Mouse (Mus musculus): Measurements from ENCODE around the gene Plcl2.
"Not testable (repeated sequence)": the region's sequence is repeated elsewhere in the genome, so short reads cannot be mapped to it uniquely, and the experiment has no call there.

Gene Plcl2

DNA sequence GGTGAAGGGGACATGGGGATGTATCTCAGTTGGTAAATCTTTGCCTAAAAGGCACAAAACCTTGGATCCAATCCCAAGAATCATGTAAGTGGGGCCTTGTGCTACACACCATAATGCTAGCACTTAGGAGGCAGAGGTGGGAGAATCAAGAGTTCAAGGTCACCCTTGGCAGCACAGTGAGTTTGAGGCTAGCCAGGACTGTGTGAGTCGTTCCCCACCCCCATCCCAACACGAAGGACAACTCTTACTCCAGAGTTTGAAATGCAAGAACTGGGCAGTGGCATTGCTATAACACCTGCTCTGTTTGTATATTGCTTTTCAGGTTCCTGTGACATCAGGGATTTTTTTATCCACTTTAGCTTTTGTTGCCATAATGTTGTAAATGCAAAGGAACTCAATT lies 28.6 kb downstream of the Plcl2 start:
- no peak for DNase-seq

DNA sequence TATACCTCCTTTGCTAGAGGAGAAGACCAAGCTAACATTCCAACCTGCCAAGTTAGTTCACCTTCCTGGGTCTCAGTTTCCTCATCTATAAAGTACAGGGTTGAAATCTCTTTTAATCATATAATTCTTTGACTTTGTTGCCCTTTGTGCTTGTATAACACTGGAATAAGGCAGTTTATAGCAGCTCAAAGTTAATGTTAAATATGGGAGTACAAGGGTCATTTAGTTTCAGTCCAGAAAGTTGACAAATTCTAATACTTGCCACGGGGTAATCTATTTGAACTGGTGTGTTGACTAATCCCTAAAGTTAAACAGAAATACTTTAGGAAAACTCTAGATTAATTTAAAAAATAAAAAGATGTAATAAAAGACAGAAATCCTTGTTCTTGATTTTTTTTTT lies 35.7 kb downstream of the Plcl2 start:
- DNase-seq, result no peak

DNA sequence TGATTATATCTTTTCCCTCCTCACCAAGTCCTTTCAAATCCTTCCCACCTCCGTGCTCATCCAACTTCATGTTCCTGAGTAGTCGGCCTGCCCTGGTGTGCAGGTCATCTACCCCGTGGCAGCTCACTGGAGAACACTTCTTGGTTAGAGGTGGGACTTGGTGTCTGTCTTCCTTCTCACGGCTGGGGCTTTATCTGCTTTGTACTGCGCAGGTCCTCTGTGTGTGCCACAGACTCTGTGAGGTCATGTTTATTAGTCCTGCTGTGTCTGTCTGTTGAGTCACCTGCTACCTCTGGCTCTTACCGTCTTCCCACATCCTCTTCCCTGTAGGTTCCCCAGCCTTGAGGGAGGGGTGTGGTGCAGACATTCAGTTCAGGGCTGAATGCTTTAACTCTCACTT lies 36.1 kb downstream of the Plcl2 start:
- DNase-seq, result no peak

DNA sequence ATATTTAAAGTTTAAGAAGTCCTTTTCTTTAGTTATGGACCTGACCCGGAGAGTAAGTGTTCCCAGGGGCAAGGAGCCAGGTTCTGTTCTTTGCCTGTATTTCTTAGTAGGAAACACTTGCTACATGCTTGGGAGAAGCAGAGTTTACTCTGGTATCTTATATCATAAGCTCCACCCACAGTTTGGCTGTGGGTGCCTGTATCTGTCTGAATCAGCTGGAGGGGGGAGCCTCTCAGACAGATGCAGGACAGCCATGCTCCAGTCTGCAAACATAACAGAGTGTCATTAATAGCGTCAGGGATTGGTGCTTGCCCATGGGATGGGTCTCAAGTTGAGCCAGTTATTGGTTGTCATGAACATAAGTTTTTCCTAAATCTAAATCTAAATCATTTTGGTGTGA lies 42.9 kb downstream of the Plcl2 start:
- DNase-seq, result no peak

DNA sequence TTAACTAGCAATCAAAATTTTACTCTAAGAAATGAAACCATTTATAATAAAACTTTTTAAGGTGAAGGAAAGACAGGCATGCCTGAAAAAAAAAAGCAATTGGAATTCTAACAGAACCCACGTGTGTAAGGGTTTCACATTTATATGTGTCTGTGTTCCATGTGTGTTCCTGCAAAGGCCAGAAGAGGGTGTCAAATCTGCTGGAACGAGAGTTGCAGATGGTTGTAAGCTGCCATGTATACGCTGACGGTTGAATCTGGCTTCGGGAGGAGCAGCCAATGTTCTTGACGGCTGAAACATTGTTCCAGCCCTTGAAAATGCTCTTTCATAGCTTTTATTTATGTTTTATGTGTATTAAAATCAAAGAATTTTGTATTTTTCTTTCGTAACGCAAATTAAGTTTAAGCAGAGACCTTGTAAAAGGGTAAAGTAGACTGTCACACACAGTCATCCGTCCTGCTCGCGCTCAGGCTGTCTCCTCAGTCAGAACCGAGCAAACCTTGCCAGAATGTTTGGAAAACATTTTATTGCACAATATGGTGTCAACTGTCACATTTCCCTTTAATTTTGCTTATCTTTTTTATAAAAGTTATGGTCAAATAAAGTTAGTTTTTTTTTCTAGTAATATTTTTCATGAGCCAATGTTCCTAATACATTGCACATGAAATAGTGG lies 48.5 kb downstream of the Plcl2 start:
- DNase-seq, result no peak

DNA sequence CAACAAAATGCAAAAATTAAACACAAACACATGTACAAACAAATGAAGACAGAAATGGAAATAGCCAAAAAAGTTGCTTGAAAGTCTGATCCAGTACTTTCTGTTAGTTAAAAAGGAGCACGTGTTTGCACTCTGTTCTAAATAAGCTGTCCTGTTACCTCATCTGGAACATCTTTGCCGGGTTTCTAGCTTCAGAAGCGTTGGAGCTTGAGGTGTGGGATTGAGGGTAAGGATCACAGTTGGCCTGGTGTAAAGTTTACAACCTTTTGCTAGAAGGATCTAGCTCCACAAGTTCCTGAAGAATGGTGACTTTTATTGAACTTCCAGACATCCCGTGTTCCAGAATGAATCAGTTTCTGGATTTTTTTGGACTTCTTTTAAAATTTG lies 49.0 kb downstream of the Plcl2 start:
- DNase-seq, result no peak

DNA sequence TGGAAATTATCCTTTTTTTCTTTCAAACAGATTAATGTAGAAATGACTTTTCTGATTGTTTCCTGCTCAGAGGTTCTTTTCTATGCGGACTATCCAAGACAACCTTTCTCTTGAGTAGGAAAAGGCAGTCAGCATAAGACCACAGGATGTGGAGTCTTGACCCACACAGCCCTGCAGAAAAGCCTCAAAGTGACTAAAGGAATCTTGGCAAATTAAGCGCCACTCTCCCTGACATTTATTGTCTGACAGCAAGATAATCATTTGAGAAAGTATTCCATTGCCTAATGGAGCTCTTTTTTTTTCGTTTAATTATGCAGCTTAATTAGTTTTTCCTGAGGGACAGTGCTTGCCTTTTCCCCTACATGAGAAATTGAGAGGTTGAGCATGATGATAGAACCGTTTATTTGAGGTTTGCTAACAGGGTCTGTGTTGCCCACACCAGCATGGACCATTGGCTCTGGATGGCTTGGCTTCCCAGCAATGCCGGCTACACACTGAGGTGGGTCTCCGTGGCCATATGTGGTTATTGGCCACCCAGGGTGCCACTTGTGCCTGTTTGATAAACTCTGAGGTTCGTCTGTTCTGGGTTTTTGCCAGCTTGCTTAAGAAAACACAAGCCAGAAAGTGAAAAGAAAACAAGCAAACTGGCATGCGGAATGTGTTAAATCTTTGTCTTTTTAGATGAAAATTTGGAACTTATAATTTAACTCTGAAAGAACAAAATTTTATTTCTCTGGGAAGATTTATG lies 56.3 kb downstream of the Plcl2 start:
- no peak for DNase-seq

DNA sequence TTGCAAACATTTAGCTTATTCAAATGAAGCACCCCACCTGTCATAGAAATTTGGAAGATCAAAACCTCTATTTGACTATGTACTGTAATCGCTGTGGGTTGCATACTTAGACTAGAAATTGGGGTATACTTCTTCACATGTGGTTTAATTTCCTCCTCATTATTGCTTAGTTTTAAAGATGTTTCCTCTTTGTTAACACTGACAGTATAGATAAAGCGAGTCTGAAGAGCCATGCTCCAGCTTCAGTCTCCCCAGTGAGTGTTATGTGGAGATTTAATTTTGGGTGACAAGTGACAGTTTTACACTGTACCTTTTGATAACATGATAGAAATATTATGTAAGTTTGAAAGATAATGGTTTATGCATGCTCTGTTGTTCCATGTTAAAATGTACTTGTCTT lies 59.6 kb downstream of the Plcl2 start:
- no peak for DNase-seq

DNA sequence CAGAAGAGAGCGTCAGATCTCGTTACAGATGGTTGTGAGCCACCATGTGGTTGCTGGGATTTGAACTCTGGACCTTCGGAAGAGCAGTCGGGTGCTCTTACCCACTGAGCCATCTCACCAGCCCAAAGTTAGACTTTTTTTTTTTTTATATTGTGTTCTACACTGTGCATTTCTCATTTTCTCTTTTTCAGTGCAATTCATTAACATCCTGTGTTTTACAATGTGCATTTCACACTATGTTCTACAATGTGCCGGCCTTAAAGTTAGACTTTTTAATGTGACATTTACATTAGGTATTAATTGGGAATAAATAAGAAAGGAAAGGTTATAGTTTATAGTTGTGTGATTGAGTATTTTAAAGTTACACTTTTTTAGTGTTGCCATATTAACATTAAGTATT lies 61.0 kb downstream of the Plcl2 start:
- not testable (repeated sequence) for DNase-seq

DNA sequence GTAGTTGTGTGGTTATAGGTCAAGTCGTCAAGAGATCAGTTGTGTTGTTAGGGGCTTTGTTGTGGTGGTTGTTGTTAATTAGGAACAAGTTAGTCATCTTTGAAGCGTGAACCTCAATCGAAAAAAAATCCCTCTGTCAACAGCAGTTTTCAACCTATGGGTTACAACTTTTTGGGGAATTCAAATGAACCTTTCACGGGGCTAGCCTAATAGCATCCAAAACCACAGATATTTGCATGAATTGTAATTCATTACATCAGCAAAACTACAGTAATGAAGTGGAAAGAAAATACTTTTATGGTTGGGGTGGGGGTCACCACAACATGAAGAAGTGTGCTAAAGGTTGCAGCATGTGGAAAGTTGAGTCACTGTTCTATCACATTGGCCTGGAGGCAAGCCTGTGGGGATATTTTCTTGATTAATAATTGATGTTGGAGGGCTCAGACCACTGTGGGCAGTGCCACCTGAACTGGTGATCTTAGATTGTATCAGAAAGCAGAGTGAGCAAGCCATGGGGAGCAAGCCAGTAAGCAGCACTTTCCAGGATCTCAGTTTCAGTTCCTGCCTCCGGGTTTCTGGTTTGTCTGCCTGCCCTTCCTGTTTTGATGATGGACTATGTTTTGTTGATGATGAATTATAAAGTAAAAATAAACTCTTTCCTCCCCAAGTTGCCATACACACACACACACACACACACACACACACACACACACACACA lies 61.6 kb downstream of the Plcl2 start:
- no peak for DNase-seq

DNA sequence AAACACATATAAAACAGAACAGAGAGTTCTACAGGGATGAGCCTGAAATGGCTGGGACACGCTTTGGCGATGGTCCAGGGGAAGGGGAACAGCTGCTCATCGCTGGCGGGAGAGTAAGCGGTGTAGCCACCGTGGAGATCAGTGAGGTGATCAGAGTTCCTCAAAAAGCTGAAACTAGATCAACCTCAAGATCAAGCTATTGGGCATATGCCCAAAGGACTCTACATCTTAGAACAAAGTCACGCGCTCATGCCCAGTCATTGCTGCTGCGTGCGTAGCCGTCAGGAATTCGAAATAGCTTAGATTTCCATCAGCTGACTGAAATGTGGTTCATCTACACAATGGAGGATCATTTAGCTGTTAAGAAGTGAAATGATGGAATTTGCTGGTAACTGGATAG lies 65.0 kb downstream of the Plcl2 start:
- DNase-seq, result no peak

DNA sequence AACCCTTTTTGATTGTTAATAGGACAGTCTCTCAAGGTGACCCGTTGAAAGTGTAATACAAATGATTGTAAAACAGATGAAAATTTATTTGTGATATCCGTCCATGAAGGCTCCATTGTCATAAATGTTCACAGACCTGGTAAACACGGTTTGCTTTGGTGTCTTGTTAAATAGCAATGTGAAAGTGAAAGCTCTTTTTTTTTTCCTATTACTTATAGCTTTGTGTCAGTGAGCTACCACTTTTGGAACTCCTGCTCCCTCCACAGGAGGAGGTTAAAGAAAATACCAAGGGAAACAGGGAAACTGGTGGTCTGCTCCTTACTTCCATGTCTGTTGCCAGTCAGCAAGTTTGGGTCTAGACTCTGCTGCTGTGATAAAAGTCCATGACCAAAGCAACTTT lies 71.2 kb downstream of the Plcl2 start:
- no peak for DNase-seq

DNA sequence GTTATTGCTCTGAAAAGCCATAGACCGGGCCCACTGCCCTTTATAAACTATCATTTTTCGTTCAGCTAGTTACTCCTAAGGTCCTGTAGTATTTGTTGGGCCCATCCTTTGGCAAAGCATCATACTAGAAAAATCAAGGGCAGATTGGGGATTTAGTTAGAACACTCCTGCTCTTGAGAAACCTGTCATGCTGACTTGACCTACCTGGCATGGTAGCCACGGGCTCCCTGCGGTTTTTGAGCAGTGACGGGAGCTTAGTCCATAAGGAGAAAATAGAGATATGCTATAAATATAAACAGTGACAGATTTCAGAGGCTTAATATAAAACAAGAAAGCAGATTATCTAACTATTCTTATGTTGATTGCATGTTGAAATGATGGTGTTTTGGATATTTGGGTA lies 77.6 kb downstream of the Plcl2 start:
- DNase-seq, result no peak

DNA sequence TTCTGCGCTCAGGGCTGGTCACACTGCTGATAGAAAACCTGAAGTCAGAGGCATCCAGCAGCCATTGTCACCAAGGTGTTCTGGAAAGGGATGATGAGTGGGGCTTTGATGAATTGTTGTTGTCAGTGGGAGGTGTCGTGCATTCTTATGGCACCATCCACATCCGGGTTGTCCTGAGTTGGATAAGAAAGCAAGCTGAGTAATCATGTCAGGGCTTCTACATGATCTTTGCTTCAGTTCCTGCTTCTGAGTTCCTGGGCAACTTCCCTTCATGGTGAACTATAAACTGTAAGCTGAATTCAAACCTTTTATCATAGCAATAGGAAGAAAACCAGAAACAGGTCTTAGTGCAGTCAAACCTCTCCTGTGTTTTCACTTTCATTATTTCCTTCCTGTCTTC lies 78.7 kb downstream of the Plcl2 start:
- no peak for DNase-seq

DNA sequence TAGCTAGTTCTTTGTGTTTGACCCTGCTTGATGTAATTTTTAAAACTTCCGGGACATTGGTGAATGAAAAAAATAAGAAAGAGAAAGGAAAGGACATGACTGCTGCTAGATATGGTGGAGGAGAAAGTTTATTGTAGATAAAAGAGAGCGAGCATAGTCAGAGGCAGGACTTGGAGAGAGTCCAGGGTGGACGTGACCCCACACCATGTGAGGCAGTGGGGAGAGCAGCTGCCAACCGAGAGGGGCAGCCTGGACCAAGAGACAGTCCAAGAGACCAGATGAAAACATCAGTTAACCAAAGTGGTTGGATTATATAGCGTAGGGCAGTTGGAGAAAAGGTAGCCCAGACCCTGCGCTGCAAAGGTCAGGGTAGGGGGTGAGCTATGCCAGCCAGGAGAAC lies 91.0 kb downstream of the Plcl2 start:
- no peak for DNase-seq

DNA sequence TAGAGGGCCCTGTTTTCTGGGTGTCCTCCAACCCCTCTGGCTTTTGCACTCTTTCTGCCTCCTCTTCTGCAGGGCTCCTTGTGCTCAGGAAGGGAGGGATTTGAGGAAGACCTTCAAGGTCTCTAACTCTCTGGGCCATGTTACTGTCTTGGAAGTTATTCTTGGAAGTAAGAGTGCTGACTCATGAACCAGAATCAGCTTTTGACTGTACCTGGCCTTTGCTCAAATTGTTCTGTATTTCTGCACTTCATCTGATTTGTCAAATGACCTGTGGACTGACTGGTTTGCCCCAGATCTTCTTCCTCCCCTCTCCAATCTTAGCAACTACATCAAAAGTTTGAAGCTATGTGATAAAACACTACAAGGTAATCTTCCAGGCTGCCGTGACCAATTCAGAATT lies 91.5 kb downstream of the Plcl2 start:
- DNase-seq, result no peak

DNA sequence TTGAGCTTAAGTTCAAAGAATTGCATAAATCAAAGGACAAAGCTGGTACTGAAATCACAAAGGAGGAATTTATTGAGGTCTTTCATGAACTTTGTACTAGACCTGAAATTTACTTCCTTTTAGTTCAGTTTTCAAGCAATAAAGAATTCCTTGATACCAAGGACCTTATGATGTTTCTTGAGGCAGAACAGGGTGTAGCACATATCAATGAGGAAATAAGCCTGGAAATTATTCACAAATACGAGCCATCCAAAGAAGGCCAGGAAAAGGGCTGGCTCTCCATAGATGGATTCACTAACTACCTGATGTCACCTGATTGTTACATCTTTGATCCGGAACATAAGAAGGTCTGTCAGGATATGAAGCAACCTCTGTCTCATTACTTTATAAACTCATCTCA lies 97.7 kb downstream of the Plcl2 start:
- no peak for DNase-seq

DNA sequence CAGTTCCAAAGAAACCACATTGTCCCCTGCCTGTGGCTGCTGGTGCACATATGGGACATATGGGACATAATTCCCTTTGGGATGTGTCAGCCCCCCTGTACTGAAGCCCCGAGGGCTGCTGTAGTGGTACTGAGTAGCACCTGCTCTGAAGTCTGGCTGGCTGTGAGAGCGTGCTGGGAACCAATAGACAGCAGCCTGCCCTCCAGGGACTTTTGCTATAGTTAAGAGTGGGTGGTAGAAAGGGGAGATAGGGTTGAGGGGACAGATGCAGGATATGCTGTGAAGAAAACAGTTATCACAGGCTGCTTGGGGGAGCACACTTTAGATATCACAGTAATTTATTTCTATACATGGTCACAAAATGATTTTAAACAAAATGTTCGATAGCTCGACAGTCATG lies 100.7 kb downstream of the Plcl2 start:
- no peak for DNase-seq

DNA sequence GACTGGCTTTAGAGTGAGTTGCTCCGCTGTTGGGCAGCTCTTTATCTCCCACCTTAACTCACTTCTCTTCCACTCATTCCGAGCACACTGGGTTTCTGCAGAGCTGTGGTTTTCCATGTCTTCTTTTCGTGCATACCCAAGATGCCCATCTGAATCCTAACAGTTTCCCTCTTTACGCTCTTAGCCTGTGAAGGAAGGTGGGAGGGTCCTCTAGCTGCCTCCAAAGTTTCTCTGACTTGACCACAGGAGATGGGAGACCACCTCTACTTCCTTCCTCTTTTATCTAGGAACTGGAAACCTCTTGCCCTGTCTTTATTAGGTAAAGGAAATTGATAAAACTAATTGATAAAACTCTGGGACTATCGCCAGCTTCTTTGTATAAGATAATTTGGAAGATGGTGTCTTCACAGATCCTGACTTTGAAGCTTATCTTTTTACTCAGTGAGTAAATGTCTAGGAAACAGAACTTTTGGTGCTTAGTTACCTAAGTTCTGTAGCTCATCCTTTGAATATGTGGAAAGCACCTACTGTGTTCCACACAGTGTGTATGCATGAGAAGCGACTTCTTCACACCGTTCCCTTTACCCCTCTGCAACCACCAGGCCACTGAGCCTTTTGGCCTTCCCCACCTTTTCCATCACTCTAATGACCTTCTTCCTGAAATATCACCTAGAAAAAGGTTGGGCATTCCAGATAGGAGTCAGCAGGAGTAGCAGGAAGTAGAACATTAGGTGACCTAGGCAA lies 111.8 kb downstream of the Plcl2 start:
- no peak for DNase-seq

DNA sequence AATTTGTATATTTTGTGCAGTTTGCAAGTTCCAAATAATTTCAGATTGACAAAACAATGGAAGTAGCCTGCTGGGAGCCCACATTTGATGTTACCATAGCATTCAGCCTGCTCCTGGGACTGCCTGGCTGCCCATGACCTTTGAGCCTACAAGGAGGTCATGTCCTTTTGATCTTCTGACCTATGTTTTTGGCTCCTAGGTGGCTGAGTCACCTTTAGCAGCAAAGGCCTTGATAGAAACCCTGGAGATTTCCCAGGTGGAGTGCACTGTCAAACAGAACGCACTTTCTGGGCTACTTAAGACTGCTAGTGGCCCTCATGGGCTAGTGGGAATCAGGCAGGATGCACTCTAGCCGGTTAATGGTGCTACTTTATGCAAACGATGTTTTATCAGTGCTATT lies 112.8 kb downstream of the Plcl2 start:
- no peak for DNase-seq

DNA sequence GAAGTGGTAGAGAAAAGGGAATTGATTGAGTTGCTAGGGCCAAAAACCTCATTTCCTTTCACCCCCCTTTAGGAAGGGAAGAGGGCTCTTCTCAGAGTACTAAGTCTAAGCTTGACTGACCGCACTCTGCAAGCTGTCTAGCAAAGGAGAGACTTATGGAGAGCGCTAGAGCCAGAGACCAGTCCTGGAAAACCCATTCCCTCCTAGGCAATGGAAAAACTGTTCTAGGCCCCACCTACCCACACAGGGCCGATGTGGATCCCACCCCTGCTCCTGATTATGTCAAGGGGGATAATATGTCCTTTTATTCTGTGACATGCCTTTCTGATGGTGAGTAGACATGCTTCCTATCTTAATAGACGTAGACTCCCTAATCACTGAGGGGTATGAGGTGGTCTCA lies 116.4 kb downstream of the Plcl2 start:
- no peak for DNase-seq

DNA sequence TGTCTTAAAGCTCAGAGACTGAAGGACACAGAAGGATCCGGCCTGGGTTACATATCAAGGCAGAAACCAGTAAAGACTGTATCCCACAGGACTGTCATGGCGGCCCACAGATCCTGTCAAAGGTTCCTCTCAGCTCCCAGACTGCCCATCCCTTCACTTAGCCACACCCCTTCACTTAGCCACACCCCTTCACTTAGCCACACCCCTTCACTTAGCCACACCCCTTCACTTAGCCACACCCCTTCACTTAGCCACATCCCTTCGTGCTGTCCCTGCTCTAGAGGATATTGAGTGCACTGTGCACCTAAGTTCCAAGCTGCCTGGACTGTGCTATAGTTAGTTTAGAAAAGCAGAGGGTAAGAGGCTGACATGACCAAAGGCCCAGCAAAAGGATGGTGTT lies 118.5 kb downstream of the Plcl2 start:
- DNase-seq, result no peak

DNA sequence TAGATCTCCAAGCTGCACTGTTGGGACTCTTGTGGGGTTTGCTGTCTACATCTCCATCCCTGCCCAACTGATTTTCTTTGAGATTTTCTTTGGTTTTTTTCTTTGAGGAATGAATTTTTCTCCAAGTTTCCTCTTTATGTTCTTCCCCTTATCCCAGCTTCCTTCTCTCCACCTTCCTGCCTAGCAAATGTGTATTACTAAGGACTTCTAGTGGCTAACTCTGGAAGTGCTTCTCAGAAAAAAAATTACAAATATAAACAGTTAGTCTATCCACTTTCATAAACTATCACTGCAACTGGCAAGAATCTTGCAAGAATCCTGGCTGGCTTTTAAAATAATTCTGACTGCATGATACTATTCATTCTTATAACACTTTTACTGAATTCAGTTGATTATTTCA lies 119.5 kb downstream of the Plcl2 start:
- no peak for DNase-seq

DNA sequence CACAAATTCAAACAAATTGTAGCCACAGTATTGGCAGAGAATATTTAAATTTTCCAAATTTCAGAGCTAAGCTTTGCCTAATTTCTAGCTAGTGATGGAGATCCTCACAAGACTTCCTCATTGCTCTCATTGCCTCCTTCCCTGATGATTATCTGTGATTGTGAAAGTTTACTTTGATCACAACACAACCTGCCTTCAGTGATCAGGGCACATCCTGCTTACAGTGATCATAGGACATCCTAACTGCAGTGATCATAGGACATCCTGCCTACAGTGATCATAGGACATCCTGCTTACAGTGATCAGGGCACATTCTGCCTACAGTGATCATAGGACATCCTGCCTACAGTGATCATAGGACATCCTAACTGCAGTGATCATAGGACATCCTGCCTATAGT lies 121.8 kb downstream of the Plcl2 start:
- not testable (repeated sequence) for DNase-seq

Measured in layer of hippocampus, adult 9-11 months (tissue).